Mouse (Mus musculus) liver, adult 2 months (tissue): ENCODE data around the gene Cdc45.

Source experiments
- CTCF ChIP-seq: fragments of 200-500 bp; IDR thresholded peaks from 2 replicates; pipeline ENCODE4 v1.5.1; 2011; ENCODE audit warnings: low read depth, low read length, control low read depth
- POLR2A ChIP-seq: fragments of 200-500 bp; IDR thresholded peaks from 2 replicates; pipeline ENCODE4 v1.6.1; 2011; ENCODE audit warnings: low read length, control low read depth; ENCODE audit not compliant: insufficient read depth; ENCODE audit errors: extremely low read depth

DNA sequence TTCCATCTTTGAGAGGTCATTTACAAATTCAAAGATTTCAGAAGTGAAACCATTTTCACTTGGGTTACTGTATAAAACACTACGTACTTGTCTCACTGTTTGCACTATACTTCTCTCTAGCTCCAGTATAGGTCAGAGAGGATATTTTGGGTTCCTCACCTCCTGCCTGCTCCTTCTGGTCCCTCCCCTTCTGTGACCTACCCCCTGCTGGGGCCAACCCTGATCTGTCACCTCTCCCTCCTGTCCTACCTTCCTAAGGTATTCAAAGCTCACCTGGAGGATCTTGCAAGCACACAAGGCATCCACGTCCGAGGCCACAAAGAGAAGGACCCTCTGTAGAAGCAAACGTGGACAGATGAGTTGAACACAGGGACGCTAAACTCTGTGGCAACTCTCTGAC, 755 bp downstream of the Cdc45 start:
- TF ChIP-seq CTCF (no peak), POLR2A (no peak)
